Comparison of ENCODE assay signal across 12 mouse cellular contexts in the genomic region with DNA sequence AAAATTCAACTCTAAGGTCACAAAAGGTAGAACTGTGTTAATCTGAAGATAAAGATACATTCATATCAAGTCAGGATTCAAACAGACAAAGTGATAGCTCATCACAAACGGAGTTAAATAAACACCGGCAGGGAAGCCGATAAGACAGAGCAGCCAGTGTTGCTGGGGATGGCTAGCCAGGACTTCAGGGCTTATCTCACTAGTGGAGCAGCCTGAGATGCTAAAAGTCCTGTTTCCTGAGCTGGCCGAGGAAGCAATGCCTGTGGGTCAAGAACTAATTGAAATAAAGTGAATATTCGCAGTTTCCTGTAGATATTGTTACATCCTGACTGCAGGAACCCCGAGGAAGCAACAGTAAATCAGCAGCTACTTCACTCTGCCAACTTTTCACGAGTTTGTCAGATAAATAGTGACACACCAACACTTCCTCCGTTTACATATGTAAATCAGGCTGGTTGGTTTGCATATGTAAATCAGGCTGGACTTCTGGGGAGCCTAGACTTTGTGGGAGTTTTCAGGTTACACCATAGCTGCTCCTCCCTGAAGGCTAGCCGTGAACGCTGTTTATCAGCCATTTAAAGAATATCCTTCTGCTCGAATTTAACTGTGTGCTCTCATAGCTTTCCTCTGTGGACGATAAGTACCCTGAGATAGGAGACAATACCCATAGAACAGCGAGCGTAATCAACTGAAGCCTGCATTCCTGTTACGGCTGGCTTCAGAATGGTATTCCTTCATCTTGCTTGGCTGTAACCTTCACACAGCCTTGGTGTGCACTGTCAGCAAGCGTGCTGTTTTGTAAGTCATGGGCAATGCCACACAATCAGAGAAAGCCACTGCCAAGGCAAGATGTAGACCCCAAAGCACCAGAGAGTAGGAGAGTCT.
A peak's percentile ranks its signal among the peaks of the same experiment; 100 is the strongest.
DNase-seq lines count a peak whose midpoint lies in the region; ATAC-seq and TF ChIP-seq lines count a peak whose summit lies in the region.
"Had no signal": no experiment of that assay in that cellular context is flagged by ENCODE, and none has a peak within 500 bp of the region (broad histone marks: within the 10 kb centered on the region; RNA-seq: fewer than 3 reads in every experiment).

No protein-coding gene starts in this region.

- DNase-seq in frontal cortex, postnatal 14 days (ENCODE audit: low spot score in 2 of 2), result no peak
- DNase-seq in liver, adult 2 months (ENCODE audit: extremely low read depth, low read depth, low spot score), result peak; percentile 31
- no peak for DNase-seq in liver
- peak; percentile 55 for DNase-seq in brain, embryonic 14.5 days (ENCODE audit: low read depth)
- no peak for DNase-seq in left cerebral cortex, postnatal 14 days (ENCODE audit: low spot score in 2 of 2)
- no peak for DNase-seq in ovary, postnatal 10 days (ENCODE audit: low spot score)
- DNase-seq: forebrain, postnatal 0 days; layer of hippocampus, adult 9-11 months; right cerebral cortex, postnatal 25 days had no signal

- H3K4me1 ChIP-seq in liver, adult 2 months (ENCODE audit: control insufficient read depth, insufficient read depth, low read length), result peaks cover 7% of the 10 kb centered on the region

- no peak for TF ChIP-seq CTCF in liver, adult 2 months (IDR thresholded peaks at IDR 0.05; ENCODE audit: low read depth, low read length)
- no peak for TF ChIP-seq CTCF in brain, embryonic 14.5 days (IDR thresholded peaks at IDR 0.05; ENCODE audit: borderline replicate concordance, extremely low read depth, insufficient read depth, insufficient read length)

- ATAC-seq in frontal cortex, adult (ENCODE audit: low TSS enrichment), result peak; percentile 71
- ATAC-seq in megakaryocyte-erythroid progenitor cell, adult 5-6 weeks (replicated peaks; ENCODE audit: low FRiP score, low TSS enrichment, poor library complexity, severe bottlenecking), result 0 out of 2 replicates have a peak, but pooled peaks have one; percentile 22
- ATAC-seq: forebrain, postnatal 0 days; hindbrain, postnatal 0 days had no signal

- H3K36me3 ChIP-seq in liver, adult 2 months (ENCODE audit: control insufficient read depth, insufficient read depth, low read length), result no peaks in the 10 kb centered on the region

- no peak for TF ChIP-seq POLR2A in liver, adult 2 months (IDR thresholded peaks at IDR 0.05; ENCODE audit: extremely low read depth, insufficient read depth, low read length)
- TF ChIP-seq POLR2A in brain, embryonic 14.5 days (IDR thresholded peaks at IDR 0.05; ENCODE audit: borderline replicate concordance, extremely low read depth, insufficient read depth, insufficient read length, poor library complexity, severe bottlenecking), result no peak

- intact Hi-C loops in left cerebral cortex, postnatal 14 days (cut with DNase I), result no loop called here

- H3K4me3 ChIP-seq in liver, adult 2 months (ENCODE audit: insufficient read depth, low read depth, low read length), result no peak overlapping the region

- H3K9ac ChIP-seq in liver, adult 2 months (ENCODE audit: low read depth, low read length), result no peak overlapping the region
- H3K9ac ChIP-seq: forebrain, postnatal 0 days had no signal

- 43% methylated on average over 16 of the region's 16 CpGs for WGBS in liver, adult 2 months

- no peaks in the 10 kb centered on the region for H3K79me2 ChIP-seq in liver, adult 2 months (ENCODE audit: control insufficient read depth, insufficient read depth, low read length)

- peak overlapping the region; percentile 40 for H3K27ac ChIP-seq in liver, adult 2 months (replicated peaks; ENCODE audit: insufficient read depth, low read depth, low read length)
- H3K27ac ChIP-seq: hindbrain, postnatal 0 days had no signal

- H3K27me3 ChIP-seq in liver, adult 2 months (ENCODE audit: control insufficient read depth, insufficient read depth, low read length), result no peaks in the 10 kb centered on the region

Comparison
In these comparisons a context has a peak if more than half of its experiments do, and no peak if none do; other contexts are left out.
1. DNase-seq: peak in liver, adult 2 months (single experiment) and brain, embryonic 14.5 days (single experiment); none in frontal cortex, postnatal 14 days (0 of 2), liver (single experiment), left cerebral cortex, postnatal 14 days (0 of 2) and ovary, postnatal 10 days (single experiment).